Mouse (Mus musculus) olfactory bulb, adult 2 months (tissue): ENCODE measurements at regions not wholly inside any gene's neighbourhood (a gene's known extent, or its start where the extent isn't known, plus 50 kb on each side); places are given as distances from the start of the nearest gene placed in this dataset.

Experiments used
- H3K27ac ChIP-seq: fragments of 200-500 bp; 2 replicates; pipeline ENCODE4 v1.5.1; 2012; ENCODE audit warnings: low read depth, low read length; ENCODE audit not compliant: insufficient read depth
- H3K4me1 ChIP-seq: fragments of 200-500 bp; 2 replicates; pipeline ENCODE4 v1.6.1; 2012; ENCODE audit warnings: low read length; ENCODE audit not compliant: control insufficient read depth, insufficient read depth
- H3K4me3 ChIP-seq: fragments of 200-500 bp; 2 replicates; pipeline ENCODE4 v1.5.1; 2012; ENCODE audit warnings: mild to moderate bottlenecking, low read depth, low read length, moderate library complexity; ENCODE audit not compliant: insufficient read depth
- CTCF ChIP-seq: fragments of 200-500 bp; IDR thresholded peaks from 2 replicates; pipeline ENCODE4 v1.5.1; 2012; ENCODE audit warnings: low read depth, mild to moderate bottlenecking, low read length, moderate library complexity; ENCODE audit not compliant: insufficient read depth
- POLR2A ChIP-seq: fragments of 200-500 bp; IDR thresholded peaks from 2 replicates; pipeline ENCODE4 v1.6.1; 2012; ENCODE audit warnings: mild to moderate bottlenecking, low read depth, low read length, moderate library complexity; ENCODE audit not compliant: insufficient read depth
- whole genome bisulfite sequencing: fragments of 180-500 bp; shearing (Covaris S2); methylation state at CpG from one replicate; pipeline ENCODE4 v1.1.7; 2018; 5-methylcytosine and 5-hydroxymethylcytosine counted together

DNA sequence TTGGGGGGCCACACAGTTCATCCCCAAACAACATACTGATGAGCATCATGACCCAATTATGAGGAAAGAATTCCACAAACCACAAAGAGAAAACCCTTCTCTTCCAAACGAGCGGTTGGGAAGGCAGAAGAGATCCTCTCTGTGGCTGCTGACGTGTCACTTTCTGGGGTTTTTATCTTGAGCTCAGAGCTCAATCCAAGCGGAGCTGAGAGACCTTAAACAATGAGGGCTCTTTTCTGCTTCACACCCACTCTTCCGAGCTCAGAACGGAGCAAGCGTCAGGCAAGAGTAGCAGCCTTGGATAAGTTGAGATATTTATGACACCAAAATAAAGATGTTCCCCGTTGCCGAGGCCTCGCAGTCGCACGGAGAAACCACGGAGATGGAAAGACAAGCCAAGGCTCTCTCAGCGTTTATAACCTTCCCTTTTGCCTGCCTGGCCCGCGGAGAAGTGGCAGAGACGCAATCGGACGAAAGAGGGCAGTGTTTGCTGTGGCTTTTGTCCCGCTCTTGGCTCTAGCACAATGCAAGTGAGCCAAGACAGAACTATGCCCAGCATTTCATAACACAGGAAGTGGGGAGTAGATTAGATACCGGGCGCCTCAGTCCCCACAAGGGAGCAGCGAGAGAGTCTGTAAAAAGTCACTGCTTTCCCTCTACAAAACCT is 100.7 kb downstream of the Chic2 start:
- peak overlapping the region; percentile 36 for H3K4me3 ChIP-seq
- H3K4me1 ChIP-seq = peaks cover 3% of the 10 kb centered on the region; the same call in 1 of the 2 replicates
- TF ChIP-seq POLR2A (no peak), CTCF (peak; percentile 80)
- H3K27ac ChIP-seq = no peak overlapping the region
- WGBS = 2% methylated on average over 23 of the region's 23 CpGs

GRCm38 (mm10) chr5:74941426-74941825 is 103.1 kb downstream of the Chic2 start:
- no peak overlapping the region for H3K27ac ChIP-seq
- WGBS = 39% methylated on average over 13 of the region's 13 CpGs
- no peak overlapping the region for H3K4me3 ChIP-seq
- TF ChIP-seq CTCF (no peak), POLR2A (no peak)
- no peaks in the 10 kb centered on the region for H3K4me1 ChIP-seq

- WGBS = 77% methylated on average over 7 of the region's 7 CpGs
- no peaks in the 10 kb centered on the region for H3K4me1 ChIP-seq
- H3K27ac ChIP-seq = no peak overlapping the region
- H3K4me3 ChIP-seq = no peak overlapping the region
- TF ChIP-seq POLR2A (no peak), CTCF (no peak)
Observed at GRCm38 (mm10) chr5:74937416-74937940, 107.1 kb downstream of the Chic2 start.

- H3K4me1 ChIP-seq = no peaks in the 10 kb centered on the region
- TF ChIP-seq CTCF = no peak
- no peak for TF ChIP-seq POLR2A
- no peak overlapping the region for H3K27ac ChIP-seq
- H3K4me3 ChIP-seq = no peak overlapping the region
- 88% methylated on average over 5 of the region's 5 CpGs for WGBS
Observed at GRCm38 (mm10) chr5:74936087-74936486, 108.5 kb downstream of the Chic2 start.

DNA sequence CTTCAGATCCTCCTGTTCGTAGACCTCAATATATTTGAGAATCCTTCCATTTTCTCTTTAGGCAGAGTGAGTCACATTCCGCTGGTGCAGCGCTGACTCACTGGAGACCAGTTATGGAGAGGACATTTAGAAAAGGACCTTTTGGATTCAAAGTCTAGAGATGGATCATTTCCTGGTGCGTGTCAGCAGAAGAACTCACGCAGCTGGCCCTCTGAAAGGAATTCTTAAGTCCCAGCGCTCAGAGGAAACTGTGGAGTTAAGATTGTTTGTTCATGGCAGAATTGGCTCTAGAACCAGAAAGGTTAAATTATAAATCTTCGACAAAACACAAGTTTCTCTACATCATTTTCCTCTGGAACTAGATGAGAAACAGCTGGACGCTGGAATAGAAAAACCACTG is 108.9 kb downstream of the Chic2 start:
- Histone ChIP-seq H3K4me3 (no peak overlapping the region), H3K27ac (no peak overlapping the region), H3K4me1 (no peaks in the 10 kb centered on the region)
- WGBS = 57% methylated on average over 8 of the region's 8 CpGs
- TF ChIP-seq CTCF (no peak), POLR2A (no peak)

DNA sequence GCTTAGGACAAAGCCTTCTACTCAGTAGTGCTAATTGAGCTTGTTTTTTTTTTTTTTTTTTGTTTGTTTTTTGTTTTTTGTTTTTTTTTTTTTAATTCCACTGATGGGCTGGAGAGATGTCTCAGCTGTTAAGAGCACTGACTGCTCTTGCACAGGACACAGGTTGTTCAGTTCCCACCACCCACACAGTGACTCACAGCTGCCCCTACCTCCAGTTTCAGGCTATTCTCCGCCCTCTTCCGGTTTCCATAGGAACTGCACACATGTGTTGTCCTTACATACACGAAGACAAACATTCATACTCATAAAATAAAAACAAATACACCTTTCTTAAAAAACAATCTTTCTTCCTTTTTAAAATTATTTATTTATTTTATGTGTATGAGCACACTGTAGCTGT is 111.3 kb downstream of the Chic2 start:
- no peak overlapping the region for H3K27ac ChIP-seq
- H3K4me3 ChIP-seq = no peak overlapping the region
- H3K4me1 ChIP-seq = no peaks in the 10 kb centered on the region
- 79% methylated on average over 3 of the region's 3 CpGs for WGBS
- TF ChIP-seq CTCF (no peak), POLR2A (no peak)

GRCm38 (mm10) chr5:74932206-74932605 is 112.4 kb downstream of the Chic2 start:
- Histone ChIP-seq H3K4me3 (no peak overlapping the region), H3K27ac (no peak overlapping the region), H3K4me1 (no peaks in the 10 kb centered on the region)
- WGBS = 89% methylated on average over 13 of the region's 13 CpGs
- TF ChIP-seq CTCF = no peak
- no peak for TF ChIP-seq POLR2A

DNA sequence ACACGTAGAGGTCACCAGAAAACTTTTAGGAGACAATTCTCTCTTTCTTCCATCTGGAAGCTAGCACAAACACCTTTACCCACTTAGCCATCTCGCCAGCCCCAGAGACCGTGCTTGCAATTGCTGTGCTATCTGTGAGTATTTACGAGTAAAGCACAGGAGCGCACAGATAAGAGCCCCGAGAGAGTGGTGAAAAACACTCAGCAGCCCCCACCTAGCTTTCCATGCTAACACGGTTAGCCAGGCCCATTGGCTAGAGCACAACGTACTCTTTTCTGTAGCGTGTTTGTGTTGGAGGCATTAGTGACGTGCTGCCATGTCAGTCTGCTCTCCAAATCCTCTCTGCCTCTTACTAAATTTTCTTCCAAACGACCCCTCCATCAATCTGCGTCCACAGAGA is 112.8 kb downstream of the Chic2 start:
- Histone ChIP-seq H3K4me3 (no peak overlapping the region), H3K27ac (no peak overlapping the region), H3K4me1 (no peaks in the 10 kb centered on the region)
- TF ChIP-seq CTCF = no peak
- no peak for TF ChIP-seq POLR2A
- 90% methylated on average over 12 of the region's 12 CpGs for WGBS

GRCm38 (mm10) chr5:74927543-74927942 is 117.0 kb downstream of the Chic2 start:
- no peak overlapping the region for H3K27ac ChIP-seq
- WGBS = 82% methylated on average over 2 of the region's 2 CpGs
- no peak for TF ChIP-seq POLR2A
- H3K4me3 ChIP-seq = no peak overlapping the region
- no peaks in the 10 kb centered on the region for H3K4me1 ChIP-seq
